Mouse (Mus musculus) ovary, adult 18-20 months (tissue): ENCODE results near the gene Tmem102.

ENCODE experiments used
- DNase-seq: peaks from one replicate; pipeline ENCODE4 v3.0.0; 2022; ENCODE audit warnings: low spot score, mixed read lengths

The Tmem102 gene

DNA sequence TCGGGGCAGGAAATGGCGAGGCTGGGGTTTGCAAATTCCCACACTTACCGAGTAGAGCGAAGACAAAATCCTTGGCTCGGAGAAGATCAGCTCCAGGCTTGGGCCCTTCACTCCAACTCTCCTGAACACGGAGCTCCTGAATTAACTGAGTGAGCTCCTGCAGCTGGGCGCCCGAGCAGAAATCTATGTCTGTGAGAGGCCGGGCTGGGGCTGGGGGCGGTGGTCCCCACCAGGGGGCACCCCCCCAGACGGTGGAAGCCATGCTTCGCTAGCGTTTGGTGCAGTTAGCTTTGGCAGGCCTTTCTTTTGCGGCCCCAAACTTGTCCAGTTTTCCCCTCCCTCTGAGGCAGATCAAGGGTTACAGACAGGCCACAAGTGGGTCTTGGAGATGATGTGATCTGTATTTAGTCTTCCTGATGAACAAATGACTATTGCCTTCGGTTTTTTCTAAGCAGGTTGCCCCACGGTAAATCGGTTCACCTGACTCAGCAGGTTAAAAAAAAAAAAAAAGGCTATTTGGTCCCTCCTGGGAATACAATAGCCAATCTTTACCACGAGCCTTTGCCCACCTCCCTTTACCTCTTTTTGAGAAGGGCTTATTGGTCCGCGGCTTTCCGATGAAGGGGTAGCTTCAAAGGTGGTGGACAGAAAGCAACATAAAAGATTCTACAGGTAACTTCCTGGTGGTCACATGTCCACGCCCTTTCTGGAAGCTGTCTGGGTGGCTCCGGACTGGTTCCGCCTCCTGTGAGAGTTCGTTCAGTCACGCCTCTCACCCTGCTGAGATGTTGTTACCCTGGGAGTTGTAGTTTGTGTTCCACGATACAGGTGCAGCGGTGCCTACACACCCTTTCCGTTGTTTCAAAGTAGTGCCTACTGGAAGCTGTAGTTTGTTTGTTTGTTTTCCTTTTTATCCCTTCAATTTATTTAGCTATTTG is at the start of gene Tmem102:
TSS of gene Tmem102 (minus strand) at position 653 of the 938 bp plus-strand sequence.
- DNase-seq = no peak

GRCm38 (mm10) chr11:69854680-69855079 is 49.3 kb upstream of the Tmem102 start:
- DNase-seq = no peak

- DNase-seq = no peak
Measured at GRCm38 (mm10) chr11:69853994-69854393, 48.6 kb upstream of the Tmem102 start.

- DNase-seq = no peak
Measured at GRCm38 (mm10) chr11:69850754-69851153, 45.3 kb upstream of the Tmem102 start.

- no peak for DNase-seq
Measured at GRCm38 (mm10) chr11:69849884-69850283, 44.5 kb upstream of the Tmem102 start.

- no peak for DNase-seq
Measured at GRCm38 (mm10) chr11:69849128-69849527, 43.7 kb upstream of the Tmem102 start.

- DNase-seq = no peak
Measured at GRCm38 (mm10) chr11:69848021-69848420, 42.6 kb upstream of the Tmem102 start.

DNA sequence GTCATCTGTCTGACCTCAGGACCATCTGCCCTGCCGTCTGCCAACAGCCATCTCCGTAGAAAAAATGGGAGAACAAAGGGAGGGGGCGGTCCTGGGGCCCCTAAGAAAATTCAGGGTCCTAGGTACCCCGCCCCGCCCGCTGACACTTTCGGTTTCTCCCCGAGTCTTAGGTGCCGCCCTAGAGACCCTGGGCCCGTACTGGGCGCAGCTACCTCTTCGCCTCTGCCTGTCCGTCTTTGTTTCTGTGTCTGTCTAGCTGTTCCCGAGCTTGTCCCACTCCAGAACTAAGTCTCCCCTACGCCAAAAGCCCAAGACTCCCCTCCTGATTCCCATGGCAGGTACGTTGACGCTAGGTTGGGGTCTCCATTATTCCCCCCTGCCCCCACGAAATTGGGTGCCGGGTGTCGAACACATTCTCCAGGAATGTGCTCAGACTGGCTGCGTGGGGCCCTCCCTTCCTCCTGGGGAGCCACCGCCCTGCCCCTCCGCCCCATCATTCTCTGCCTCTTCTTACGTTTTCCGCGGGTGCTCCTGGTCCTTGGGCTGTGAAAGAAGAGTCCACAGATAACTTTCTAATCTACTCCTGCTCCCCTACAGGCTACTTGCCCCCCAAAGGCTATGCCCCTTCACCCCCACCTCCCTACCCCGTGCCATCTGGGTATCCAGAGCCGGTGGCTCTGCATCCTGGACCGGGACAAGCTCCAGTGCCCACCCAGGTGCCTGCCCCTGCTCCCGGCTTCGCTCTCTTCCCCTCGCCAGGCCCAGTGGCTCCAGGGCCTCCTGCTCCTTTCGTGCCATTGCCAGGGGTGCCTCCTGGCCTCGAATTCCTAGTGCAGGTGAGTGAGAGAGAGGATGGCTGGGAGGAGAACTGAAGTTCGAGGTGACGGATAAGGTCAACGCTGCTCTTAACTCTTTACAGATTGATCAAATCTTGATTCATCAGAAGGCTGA is 41.6 kb upstream of the Tmem102 start:
- no peak for DNase-seq

DNA sequence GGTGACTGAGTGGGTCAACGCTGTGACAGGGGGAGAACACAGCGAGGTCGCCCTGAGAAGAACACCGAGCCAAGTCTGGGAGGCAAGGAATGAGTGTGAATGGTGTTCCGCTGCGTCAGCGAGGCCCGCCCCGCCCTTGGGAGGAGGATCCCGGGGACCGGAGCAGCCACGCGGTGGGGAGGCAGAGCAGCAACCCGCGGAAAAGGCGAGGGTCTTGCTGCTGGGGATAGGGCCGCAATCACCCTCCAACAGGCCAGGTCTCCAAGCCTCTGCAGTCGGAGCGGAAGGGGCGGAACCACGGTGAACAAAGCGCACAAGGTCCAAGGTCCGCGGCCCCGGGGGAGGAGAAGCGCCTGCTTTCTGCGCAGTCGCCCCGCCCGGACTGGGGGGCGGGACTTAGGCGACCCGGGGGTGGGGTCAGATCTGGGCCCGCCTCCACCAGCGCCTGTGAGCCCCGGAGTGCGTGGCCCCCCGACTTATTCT is 40.8 kb upstream of the Tmem102 start, which contains the start of gene Plscr3:
TSS of gene Plscr3 (plus strand) at position 179 of the 483 bp plus-strand sequence.
- peak; percentile 88 for DNase-seq

DNA sequence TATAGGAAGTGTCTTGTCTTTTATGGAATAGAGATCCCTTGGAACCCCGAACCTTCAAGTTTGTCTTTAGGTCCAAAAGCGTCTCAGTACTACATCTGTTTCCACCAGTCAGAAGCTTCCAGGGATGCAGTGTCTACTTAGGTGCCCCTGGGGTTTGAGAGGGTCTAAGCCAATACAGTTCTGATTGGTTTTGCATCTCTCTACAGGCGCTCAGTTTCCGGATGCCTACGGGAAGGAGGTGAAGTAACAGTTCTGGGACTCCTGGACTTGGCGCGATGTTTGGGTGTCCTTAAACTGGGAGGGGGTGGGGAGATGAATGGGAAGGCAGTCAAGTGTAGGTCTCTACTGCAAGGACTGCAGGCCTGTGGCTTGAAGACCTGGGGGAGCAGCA is 33.3 kb upstream of the Tmem102 start:
- no peak for DNase-seq

DNA sequence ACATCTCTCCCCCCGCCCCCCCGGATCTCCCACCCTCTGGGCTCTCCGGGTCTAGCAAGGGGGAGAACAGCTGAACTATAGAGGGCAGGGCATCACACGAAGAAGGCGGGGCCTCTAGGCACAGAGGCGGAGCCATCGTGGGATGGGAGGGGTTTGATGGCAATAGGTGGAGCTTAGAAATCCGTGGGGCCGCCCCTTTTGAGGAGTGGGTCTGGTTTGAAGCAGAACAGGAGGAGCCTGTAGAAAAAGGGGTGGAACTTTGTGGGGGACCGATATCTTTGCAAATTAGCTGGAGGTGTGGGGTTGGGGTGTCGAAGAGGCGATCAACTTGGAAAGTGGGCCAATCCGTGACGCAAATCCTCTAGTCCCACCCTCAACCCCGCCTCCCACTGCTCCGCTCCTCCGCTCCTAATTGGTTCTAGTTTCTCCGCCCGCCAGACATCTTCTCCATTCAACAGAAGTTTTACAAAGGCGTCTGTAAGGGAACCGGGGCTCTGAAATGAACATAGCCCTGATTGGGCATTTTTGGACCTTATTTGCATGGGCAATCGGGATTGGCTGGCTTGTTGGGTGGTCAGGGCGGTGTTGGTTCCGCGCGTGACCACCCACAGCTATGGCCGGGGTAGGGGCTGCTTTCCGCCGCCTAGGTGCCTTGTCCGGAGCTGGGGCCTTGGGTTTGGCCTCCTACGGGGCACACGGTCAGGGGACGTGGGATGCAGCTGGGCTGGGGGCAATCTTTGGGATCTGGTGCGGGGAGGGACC is 32.7 kb upstream of the Tmem102 start, which contains the start of gene Tmem256:
TSS of gene Tmem256 (plus strand) at position 563 of the 762 bp plus-strand sequence.
- DNase-seq = peak; percentile 96

DNA sequence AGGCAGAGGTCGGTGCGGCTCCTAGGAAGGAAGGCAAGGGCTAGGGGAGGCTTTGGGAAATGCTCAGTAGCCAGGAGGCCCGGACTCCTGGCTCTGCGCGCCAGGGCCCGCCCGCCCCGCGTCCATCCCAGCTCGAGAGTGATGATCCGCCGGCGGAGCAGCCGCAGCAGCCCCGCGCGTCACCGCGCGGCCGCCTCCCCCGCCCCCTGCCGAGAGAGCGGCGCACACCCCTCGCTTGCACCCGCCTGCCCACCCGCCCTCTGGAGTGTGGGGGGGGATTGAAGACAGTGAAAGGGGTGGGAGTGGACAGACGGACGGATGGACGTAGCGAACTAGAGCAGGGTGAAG is 32.2 kb upstream of the Tmem102 start, which contains the start of gene Nlgn2:
TSS of gene Nlgn2 (minus strand) at position 181 of the 348 bp plus-strand sequence.
- no peak for DNase-seq

DNA sequence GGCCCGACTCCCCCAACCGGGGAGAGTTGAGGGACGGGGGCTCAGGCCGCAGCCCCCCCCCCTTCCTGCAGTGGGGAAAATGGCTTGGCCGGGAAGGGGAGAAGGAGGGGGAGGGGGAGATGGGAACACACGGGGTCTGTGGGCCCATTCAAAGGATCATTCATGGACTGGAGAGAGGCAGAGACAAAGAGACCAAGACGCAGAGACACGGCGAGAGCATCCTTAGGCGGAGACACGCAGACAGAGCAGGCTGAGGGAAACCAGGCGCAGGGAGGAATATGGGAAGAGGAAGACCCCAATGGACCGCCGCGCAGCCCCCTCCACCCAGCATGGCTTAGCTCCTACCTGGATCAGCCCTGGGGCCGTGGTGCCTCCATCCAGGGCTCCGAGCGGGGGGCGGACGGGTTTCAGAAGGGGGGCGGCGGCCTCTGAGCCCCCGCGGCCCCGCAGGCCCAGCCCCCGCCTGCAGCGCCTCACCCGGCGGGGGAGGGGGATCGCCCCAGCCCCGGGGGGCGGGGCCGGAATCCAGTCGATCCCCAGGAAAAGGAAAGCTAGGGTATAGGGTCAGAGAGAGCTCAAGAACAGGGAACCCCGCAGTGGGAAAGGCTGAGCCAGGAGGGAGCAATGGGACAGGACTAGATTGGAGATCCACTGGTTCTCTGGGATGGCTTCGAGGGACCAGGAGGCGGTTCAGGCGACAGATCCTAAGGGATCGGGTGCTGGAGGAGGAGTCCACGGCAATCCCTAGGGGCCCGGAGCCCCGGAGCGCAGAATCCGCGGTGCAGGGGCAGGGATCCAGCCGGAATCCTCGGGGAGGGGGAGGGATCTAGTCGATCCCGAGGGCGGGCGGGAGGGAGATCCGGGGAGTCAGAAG is 31.5 kb upstream of the Tmem102 start:
- no peak for DNase-seq

DNA sequence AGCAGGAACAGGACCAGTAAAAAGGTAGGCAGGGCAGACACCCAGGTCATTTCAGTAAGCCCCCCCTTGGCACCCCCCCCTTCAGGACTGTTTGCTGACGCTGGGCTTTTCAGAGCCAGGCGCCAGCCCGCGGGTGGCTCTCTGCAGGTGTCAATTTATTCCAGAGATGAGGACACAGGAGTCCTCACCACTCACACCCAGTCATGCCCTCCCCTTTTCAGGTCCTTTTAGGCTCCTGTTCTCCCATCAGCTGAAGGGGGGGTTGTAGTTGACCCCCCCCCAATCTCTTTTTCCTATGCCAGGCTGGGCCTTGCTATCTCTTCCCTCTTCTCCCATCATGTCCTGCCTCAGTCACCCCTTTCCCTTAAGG is 30.5 kb upstream of the Tmem102 start:
- no peak for DNase-seq

DNA sequence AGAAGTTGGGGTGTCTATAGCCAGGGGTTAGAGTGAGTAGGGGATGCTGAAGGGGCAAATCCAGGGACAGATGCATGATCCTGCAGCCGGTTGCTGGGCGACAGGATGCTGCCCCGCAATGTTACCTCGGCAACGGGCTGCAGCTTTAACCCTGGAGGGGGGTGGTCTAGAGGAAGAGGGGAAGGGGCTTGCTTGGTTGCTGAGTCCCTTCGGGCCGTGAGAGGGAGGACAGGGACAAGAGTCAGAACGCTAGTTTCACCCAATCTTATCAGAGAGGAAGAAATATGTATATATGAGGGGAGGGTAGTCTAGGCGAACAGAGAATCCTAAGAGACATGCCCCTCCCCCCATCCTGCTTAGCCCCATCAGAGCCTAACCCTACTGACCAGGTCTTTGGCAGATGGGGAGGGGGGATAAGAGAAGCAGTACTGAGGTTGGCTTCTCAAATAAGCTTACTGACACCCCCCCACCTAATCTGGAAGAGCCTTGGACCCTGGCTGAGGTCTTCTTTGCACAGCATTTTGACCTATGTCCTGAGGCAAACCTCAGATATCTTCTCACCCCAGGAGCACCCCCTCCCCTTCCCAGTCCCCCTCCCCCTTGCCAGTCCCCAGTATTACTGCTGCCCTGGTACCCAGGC is 30.0 kb upstream of the Tmem102 start:
- no peak for DNase-seq

DNA sequence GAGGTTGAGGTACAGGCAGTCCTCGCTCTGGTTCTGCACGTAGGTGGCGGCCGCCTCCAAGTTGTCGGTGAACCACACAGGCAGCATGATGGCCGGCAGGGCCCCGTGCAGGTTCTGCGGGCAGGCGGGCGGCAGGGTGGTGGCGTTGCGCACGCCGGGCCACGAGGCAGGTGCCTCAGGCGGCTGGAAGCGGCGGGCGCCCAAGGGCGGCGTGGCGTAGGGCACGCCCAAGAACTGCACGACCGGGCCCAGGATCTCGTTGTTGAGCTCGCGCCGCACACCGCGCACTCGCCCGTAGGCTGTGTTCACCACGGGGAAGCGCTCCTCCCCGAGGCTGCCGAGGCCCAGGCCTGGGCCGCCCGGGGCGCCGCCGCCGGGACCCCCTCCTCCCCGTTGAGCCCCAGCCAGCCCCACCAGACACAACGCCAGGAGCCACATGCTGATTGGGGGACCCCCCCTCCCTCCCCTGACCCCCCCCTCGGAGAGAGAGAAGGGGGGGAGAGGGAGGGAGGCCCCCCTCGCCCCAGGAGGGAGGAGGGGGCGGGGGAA is 28.7 kb upstream of the Tmem102 start:
- DNase-seq = no peak

- no peak for DNase-seq
Measured at GRCm38 (mm10) chr11:69833554-69833953, 28.1 kb upstream of the Tmem102 start.

- DNase-seq = no peak
Measured at GRCm38 (mm10) chr11:69828832-69829231, 23.4 kb upstream of the Tmem102 start.

- DNase-seq = no peak
Measured at GRCm38 (mm10) chr11:69823456-69823855, 18.0 kb upstream of the Tmem102 start.

DNA sequence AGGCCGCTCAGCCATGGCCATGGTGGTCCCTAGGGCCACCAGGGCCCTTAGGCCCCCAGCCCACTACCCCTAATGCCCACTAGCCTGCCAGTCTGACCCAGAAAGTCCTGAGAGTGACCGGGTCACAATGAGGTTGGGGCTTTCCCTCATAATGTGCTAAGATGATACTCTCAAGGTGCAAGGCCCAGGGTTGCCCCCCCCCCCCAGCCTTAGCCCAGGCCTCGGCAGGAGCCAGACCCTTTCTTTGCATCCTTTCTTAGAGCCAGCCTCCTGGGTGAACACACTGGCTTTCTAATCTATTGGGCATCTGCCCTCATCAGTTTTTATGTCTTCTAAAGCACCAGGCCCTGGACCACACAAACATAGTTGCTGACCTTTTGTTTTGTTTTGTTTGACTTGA is 16.7 kb upstream of the Tmem102 start, which contains the start of gene Spem1:
TSS of gene Spem1 (minus strand) at position 101 of the 400 bp plus-strand sequence.
- DNase-seq = no peak
